Mouse (Mus musculus) adipose tissue, adult 10 weeks (tissue): ENCODE measurements around the gene Cdk7. TPM values are rescaled to one million over a fixed set of nuclear protein-coding genes. Genes with fewer than 3 reads are reported as not detected.

Source experiments
- polyA plus RNA-seq: library from polyadenylated mRNA; stranded (reverse); fragments of 350-450 nt; fragmentation: Illumina TruSeq; extraction: RNeasy Lipid Tissue Mini Kit (QIAGEN cat#74804); gene quantifications from one replicate; pipeline ENCODE4 v1.2.3, GENCODE M21; 2014; ENCODE audit warnings: low read depth, low replicate concordance

Gene Cdk7
- polyA plus RNA-seq = 34.2 TPM

GRCm38 (mm10) chr13:100730861-100731176 is at the start of gene Cdk7:
Cdk7 (minus strand) TSS chr13:100730939.

GRCm38 (mm10) chr13:100775252-100776055 is 44.7 kb upstream of the Cdk7 start, which contains the start of gene Cenph:
Cenph (minus strand) TSS chr13:100775899.

GRCm38 (mm10) chr13:100744036-100744744 is 13.5 kb upstream of the Cdk7 start, which contains the start of gene Mrps36:
Mrps36 (minus strand) TSS chr13:100744659.

GRCm38 (mm10) chr13:100669291-100670022 is 61.3 kb downstream of the Cdk7 start, which contains the start of gene Ccdc125:
Ccdc125 (plus strand) TSS chr13:100669717.

Other genes starting within 250 kb of the Cdk7 start
- 27.9 TPM for gene Gtf2h2, start 238.4 kb downstream of the Cdk7 start, polyA plus RNA-seq
- gene Ocln, start 178.2 kb downstream of the Cdk7 start, polyA plus RNA-seq = 19.3 TPM
- 10.7 TPM for gene Marveld2, start 114.0 kb downstream of the Cdk7 start, polyA plus RNA-seq
- gene Ak6, start 80.0 kb downstream of the Cdk7 start, polyA plus RNA-seq = 88.8 TPM
- 12.3 TPM for gene Rad17, start 79.9 kb downstream of the Cdk7 start, polyA plus RNA-seq
- gene Taf9, start 79.4 kb downstream of the Cdk7 start, polyA plus RNA-seq = 27.4 TPM
- gene Ccdc125, start 61.2 kb downstream of the Cdk7 start, polyA plus RNA-seq = 5.3 TPM
- 47.8 TPM for gene Mrps36, start 13.7 kb upstream of the Cdk7 start, polyA plus RNA-seq
- 1.3 TPM for gene Cenph, start 45.0 kb upstream of the Cdk7 start, polyA plus RNA-seq
- gene Ccnb1, start 55.6 kb upstream of the Cdk7 start, polyA plus RNA-seq = 3.6 TPM
- 45.5 TPM for gene Slc30a5, start 102.5 kb upstream of the Cdk7 start, polyA plus RNA-seq